Mouse (Mus musculus): Measurements from ENCODE around the gene R3hcc1l. TPM values are rescaled to one million over a fixed set of nuclear protein-coding genes. Genes with fewer than 3 reads are reported as not detected.
A peak's percentile ranks its signal among the peaks of the same experiment; 100 is the strongest.

Gene R3hcc1l
- polyA plus RNA-seq (2014; fragmentation: Nextera tagmentation; extraction: Ambion mirVana) = 20.8 and 22.5 TPM in 2 replicates

DNA sequence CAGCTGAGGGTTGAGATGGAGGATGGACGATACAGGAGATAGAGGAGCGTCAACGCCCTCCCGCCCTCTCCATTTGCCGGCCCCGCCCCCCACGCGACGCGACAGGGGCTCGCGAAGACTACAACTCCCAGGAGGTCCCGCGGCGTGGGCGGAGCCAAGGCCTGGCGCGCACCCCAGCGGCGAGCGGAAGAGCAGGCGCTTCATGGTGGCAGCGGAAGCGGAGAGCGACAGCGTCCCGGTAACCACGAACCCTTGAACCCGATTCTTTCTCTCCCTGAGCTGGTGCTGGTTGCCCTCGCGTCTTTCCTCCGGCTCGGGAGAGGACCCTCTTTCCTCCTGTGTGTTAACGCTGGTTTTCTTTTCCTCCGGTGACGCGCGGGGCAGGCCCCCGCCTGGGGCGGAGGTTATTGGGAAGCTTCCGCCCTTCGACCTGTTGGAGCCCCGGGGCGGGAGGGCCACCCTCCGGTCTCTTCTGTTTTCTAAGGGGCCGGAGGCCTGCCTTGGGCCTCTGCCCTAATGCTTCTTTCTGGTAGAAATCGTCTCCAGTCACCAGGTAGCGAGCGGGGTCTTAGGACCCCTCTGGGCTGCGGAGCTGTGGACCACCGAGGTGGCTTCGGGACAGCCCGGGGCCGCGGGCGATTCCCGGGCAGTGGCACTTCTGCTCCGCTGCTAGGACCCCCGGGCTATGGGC, at the start of gene R3hcc1l:
Gene R3hcc1l (plus strand): TSS at position 140 of the 691 bp plus-strand sequence.
- peak within 1 kb of the TSS; percentile 75 for H3K27ac ChIP-seq (ENCODE audit: low read depth)
- DNase-seq (peak; percentile 97), ATAC-seq (ENCODE audit: insufficient read depth) (peak; percentile 97)
- no peaks in the 10 kb centered on the region for H3K27me3 ChIP-seq (ENCODE audit: insufficient read depth, low read length)
- H3K4me3 ChIP-seq (ENCODE audit: low read depth, low read length) = peak within 1 kb of the TSS; percentile 82
- peak within 1 kb of the TSS; percentile 71 for H3K4me2 ChIP-seq
- no peaks in the 10 kb centered on the region for H3K36me3 ChIP-seq (ENCODE audit: insufficient read depth)
- H3K9me3 ChIP-seq (ENCODE audit: low read depth, low read length) = no peaks in the 10 kb centered on the region
- peak within 1 kb of the TSS; percentile 82 for H3K9ac ChIP-seq
- H3K4me1 ChIP-seq (ENCODE audit: insufficient read depth) = no peaks in the 10 kb centered on the region
- peak; percentile 66 for TF ChIP-seq CTCF (IDR thresholded peaks at IDR 0.05; ENCODE audit: low read depth)
- whole genome bisulfite sequencing = under 1% methylated on average over 58 of the region's 59 CpGs

DNA sequence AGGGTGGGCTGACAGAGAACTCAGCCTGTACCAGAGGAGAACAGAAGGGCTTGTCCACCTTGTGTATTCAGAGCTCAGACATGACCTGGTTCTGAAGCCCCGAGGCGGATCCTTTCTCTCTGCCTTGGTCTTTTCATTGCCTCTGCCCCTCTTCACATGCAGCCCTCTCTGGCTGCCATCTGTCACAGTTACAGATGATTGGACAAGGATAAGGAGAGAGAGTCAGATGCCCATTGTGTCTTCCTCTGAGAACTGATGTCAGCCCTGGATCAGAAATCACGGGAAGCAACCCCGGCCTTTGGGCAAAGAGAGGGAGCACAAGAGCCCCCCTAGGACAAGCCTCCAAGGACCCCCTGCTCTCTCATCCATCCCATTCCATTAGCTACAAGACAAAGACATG, 47.0 kb upstream of the R3hcc1l start:
- no peak overlapping the region for H3K9ac ChIP-seq
- H3K27me3 ChIP-seq (ENCODE audit: insufficient read depth, low read length) = no peaks in the 10 kb centered on the region
- no peaks in the 10 kb centered on the region for H3K36me3 ChIP-seq (ENCODE audit: insufficient read depth)
- DNase-seq = no peak
- no peaks in the 10 kb centered on the region for H3K9me3 ChIP-seq (ENCODE audit: low read depth, low read length)
- ATAC-seq (ENCODE audit: insufficient read depth) = no peak
- no peak for TF ChIP-seq CTCF (IDR thresholded peaks at IDR 0.05; ENCODE audit: low read depth)
- H3K27ac ChIP-seq (ENCODE audit: low read depth) = no peak overlapping the region
- H3K4me3 ChIP-seq (ENCODE audit: low read depth, low read length) = no peak overlapping the region
- no peaks in the 10 kb centered on the region for H3K4me1 ChIP-seq (ENCODE audit: insufficient read depth)
- 89% methylated on average over 4 of the region's 4 CpGs for WGBS
- no peak overlapping the region for H3K4me2 ChIP-seq

DNA sequence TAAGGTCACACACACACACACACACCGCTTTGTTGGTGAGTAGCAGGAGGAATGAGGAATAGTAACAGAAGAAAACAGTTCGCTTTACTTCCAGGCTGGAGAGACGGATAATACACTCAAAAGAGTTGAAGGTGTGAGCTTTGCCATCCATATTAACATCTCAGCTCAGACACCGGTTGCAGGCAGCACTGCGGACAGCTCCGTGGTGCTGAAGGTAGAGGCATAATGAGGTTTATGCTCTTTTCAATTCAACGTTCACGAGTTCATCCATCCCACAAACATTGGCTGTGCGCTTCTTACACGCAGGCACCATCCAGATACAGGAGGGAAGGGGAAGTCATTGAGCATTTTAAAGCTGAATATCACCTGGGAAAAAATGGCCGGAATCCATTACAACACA, 45.7 kb upstream of the R3hcc1l start:
- peak; percentile 79 for DNase-seq
- 19% methylated on average over 11 of the region's 11 CpGs for WGBS
- no peaks in the 10 kb centered on the region for H3K27me3 ChIP-seq (ENCODE audit: insufficient read depth, low read length)

DNA sequence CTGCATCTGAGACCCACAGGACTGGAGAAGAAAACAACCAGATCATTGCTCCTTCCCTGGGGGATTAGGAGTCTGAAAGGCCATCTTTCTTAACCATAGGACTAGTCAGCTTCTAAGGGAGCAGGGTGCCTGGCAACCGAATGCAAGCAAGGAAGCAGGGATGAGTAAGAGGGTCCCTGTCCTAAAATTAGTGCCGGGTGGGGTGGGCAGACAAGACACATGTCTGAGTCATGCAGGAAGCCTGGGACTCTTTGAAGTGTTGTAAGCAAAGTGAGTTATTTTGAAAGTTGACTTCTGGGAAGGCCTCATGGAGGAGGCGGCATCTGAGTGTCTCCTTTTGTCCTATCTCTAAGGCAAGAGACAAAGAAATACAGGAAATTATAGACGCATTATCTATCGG, 40.8 kb upstream of the R3hcc1l start:
- no peak for DNase-seq
- no peaks in the 10 kb centered on the region for H3K36me3 ChIP-seq (ENCODE audit: insufficient read depth)
- TF ChIP-seq CTCF (IDR thresholded peaks at IDR 0.05; ENCODE audit: low read depth) = no peak
- WGBS = 70% methylated on average over 5 of the region's 5 CpGs
- no peaks in the 10 kb centered on the region for H3K4me1 ChIP-seq (ENCODE audit: insufficient read depth)
- H3K4me2 ChIP-seq = no peak overlapping the region
- no peak overlapping the region for H3K4me3 ChIP-seq (ENCODE audit: low read depth, low read length)
- 0 out of 2 replicates have a peak, but pooled peaks cover 3% of the 10 kb centered on the region for H3K27me3 ChIP-seq (ENCODE audit: insufficient read depth, low read length)
- H3K9ac ChIP-seq = no peak overlapping the region
- no peak for ATAC-seq (ENCODE audit: insufficient read depth)
- no peaks in the 10 kb centered on the region for H3K9me3 ChIP-seq (ENCODE audit: low read depth, low read length)
- no peak overlapping the region for H3K27ac ChIP-seq (ENCODE audit: low read depth)

More for the DNA sequence above, 45.7 kb upstream of the R3hcc1l start:
- H3K4me2 ChIP-seq = no peak overlapping the region
- H3K36me3 ChIP-seq (ENCODE audit: insufficient read depth) = no peaks in the 10 kb centered on the region
- no peaks in the 10 kb centered on the region for H3K9me3 ChIP-seq (ENCODE audit: low read depth, low read length)
- no peak for TF ChIP-seq CTCF (IDR thresholded peaks at IDR 0.05; ENCODE audit: low read depth)
- H3K27ac ChIP-seq (ENCODE audit: low read depth) = no peak overlapping the region
- no peaks in the 10 kb centered on the region for H3K4me1 ChIP-seq (ENCODE audit: insufficient read depth)
- no peak overlapping the region for H3K4me3 ChIP-seq (ENCODE audit: low read depth, low read length)
- no peak overlapping the region for H3K9ac ChIP-seq
- ATAC-seq (ENCODE audit: insufficient read depth) = no peak

DNA sequence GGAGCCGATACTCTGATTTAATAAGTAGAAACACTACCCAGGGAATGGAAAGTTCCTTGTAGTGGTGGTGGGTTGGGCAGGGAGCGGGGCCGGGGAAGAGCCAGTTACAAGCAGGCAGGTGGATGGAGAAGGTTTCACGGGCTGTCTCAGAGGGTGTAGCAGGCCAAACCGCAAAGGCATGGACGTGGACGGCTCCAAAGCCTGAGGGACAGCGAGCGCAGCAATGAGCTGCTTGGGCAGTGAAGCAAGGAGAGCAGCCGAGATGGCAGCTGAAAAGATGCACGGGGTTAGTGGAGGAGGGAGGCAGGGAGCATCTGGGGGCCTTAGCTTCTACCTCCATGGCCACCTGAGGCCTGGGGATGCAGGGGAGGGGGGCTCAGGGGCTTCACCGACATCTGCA, 40.3 kb upstream of the R3hcc1l start:
- no peak for ATAC-seq (ENCODE audit: insufficient read depth)
- Histone ChIP-seq H3K27me3 (ENCODE audit: insufficient read depth, low read length) (0 out of 2 replicates have a peak, but pooled peaks cover 3% of the 10 kb centered on the region), H3K4me1 (ENCODE audit: insufficient read depth) (no peaks in the 10 kb centered on the region), H3K36me3 (ENCODE audit: insufficient read depth) (no peaks in the 10 kb centered on the region), H3K27ac (ENCODE audit: low read depth) (no peak overlapping the region), H3K4me3 (ENCODE audit: low read depth, low read length) (no peak overlapping the region), H3K4me2 (no peak overlapping the region), H3K9ac (no peak overlapping the region), H3K9me3 (ENCODE audit: low read depth, low read length) (no peaks in the 10 kb centered on the region)
- 53% methylated on average over 12 of the region's 12 CpGs for WGBS
- TF ChIP-seq CTCF (IDR thresholded peaks at IDR 0.05; ENCODE audit: low read depth) = no peak
- DNase-seq = no peak

DNA sequence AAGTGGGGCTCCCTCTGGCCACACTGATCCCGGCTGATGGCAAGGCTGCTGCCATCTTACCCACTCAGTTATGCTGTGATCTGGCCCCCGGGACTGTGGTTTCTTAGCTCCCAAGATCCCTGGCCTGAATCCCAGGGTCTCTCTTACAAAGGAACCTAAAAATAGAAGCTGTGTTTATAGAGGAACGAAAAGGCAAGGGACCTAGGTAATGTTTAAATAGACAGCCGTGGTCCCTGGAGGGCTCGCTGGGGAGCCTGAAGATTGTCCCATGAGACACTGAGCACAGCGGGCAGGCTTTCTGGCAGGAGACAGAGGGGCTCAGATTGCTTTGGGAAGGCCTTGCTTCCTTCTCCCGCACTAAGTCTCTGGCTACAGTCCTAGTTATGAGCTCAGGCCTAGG, 33.1 kb upstream of the R3hcc1l start:
- Histone ChIP-seq H3K9me3 (ENCODE audit: low read depth, low read length) (no peaks in the 10 kb centered on the region), H3K36me3 (ENCODE audit: insufficient read depth) (no peaks in the 10 kb centered on the region), H3K9ac (no peak overlapping the region; the same call in 1 of the 2 replicates), H3K27ac (ENCODE audit: low read depth) (no peak overlapping the region), H3K4me1 (ENCODE audit: insufficient read depth) (no peaks in the 10 kb centered on the region), H3K27me3 (ENCODE audit: insufficient read depth, low read length) (no peaks in the 10 kb centered on the region), H3K4me2 (no peak overlapping the region), H3K4me3 (ENCODE audit: low read depth, low read length) (no peak overlapping the region)
- ATAC-seq (ENCODE audit: insufficient read depth) (no peak), DNase-seq (no peak)
- 30% methylated on average over 7 of the region's 7 CpGs for WGBS
- no peak for TF ChIP-seq CTCF (IDR thresholded peaks at IDR 0.05; ENCODE audit: low read depth)

DNA sequence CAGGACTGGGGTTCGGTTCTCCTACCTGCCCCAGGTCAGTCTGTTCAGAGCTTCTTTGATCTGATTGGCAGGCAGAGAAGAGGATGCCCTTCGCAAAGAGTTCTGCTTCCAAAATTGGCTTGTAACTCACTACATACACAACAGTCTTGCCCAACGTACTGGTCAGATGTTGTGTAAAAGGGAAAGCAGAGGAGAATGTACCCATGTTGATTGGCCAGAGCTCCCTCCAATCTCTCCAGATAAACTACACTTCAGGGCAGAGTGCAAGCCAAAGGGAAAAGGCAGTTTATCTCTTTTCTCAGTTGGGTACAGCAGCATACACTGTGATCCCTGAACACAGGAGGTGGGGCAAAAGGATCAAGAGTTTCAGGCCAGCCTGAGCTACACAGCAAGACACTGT, 31.3 kb upstream of the R3hcc1l start:
- 78% methylated on average over 3 of the region's 3 CpGs for WGBS

More for the DNA sequence above, 31.3 kb upstream of the R3hcc1l start:
- Histone ChIP-seq H3K9ac (no peak overlapping the region), H3K36me3 (ENCODE audit: insufficient read depth) (no peaks in the 10 kb centered on the region), H3K4me1 (ENCODE audit: insufficient read depth) (no peaks in the 10 kb centered on the region), H3K27me3 (ENCODE audit: insufficient read depth, low read length) (no peaks in the 10 kb centered on the region), H3K9me3 (ENCODE audit: low read depth, low read length) (no peaks in the 10 kb centered on the region), H3K4me3 (ENCODE audit: low read depth, low read length) (no peak overlapping the region), H3K4me2 (no peak overlapping the region), H3K27ac (ENCODE audit: low read depth) (no peak overlapping the region)
- no peak for TF ChIP-seq CTCF (IDR thresholded peaks at IDR 0.05; ENCODE audit: low read depth)
- ATAC-seq (ENCODE audit: insufficient read depth) = no peak
- DNase-seq = no peak
